Mouse (Mus musculus) gastrocnemius, postnatal 36 days (tissue): ENCODE results near the gene Dgat2. TPM values are rescaled to one million over a fixed set of nuclear protein-coding genes. Genes with fewer than 3 reads are reported as not detected.

ENCODE experiments used
- DNase-seq, 2 experiments: peaks; one replicate each; pipeline ENCODE4 v3.0.0; 2022
- intact Hi-C: fragments of 180-260 bp; cut with DNase I; formaldehyde crosslinking; loops from one replicate; pipeline ENCODE4 v1.15.1; 2025
- total RNA-seq, 2 experiments: library from RNA; stranded (reverse); gene quantifications; 2 replicates each; pipeline ENCODE4 v1.2.3; 2021

Dgat2 gene
- total RNA-seq, 2 experiments from 2014 or later: 44.6 to 70.1 TPM

DNA sequence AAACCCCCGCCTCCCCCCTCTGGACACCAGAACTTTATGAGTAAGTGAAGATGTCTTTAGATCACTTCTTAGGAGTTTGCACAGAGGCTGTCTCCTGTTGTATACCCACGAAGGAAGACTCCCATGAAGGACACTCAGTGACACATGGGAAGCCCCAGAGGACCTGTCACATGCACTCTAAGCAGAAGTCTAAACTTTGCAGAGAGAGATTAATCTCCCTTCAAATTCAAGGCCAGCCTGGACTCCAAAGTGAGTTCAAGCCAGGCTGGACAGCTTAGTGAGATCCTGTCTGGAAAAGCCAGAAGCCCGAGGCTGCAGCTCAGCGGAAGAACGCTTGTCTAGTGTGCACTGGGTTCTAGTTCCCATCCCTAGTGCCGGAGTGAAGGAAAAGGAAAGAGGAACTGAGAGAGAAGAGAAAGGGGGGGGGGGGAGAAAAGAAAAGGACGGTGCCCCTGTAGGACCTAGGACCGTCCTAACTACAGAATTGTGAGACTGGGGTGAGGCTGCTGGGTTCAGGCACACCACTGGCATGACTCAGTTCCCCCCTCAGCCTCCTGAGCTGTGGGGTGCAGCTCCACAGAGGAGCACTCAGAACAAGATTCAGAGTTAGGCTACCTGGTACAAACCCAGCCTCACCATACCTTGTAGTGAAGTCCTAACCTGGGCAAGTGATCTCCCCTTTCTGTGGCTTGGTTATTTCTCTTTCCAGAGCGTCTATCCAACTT is 17.1 kb upstream of the Dgat2 start:
- no peak for DNase-seq

DNA sequence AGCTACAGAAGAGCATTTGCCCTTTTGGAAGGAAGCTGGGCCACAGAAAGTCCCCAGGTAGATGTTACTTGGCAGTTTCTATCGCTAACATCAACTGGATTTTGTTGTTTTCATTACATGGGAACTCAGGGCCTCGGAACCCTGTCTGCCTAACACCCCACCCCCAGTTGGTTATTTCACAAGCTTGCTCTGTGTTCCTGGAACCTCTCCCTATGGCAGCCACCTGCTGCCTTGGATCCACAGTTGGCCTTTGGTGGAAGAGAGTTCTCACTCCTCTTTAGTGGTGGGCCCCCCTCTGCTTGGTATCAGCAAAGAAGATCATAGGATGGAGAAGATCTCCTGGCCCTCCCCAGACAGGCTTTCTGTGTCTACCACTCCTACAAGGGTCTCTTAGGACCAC is 16.3 kb upstream of the Dgat2 start:
- no peak for DNase-seq
- intact Hi-C loops: no loop called here

More for the DNA sequence above, 17.1 kb upstream of the Dgat2 start:
- intact Hi-C loops: no loop called here

DNA sequence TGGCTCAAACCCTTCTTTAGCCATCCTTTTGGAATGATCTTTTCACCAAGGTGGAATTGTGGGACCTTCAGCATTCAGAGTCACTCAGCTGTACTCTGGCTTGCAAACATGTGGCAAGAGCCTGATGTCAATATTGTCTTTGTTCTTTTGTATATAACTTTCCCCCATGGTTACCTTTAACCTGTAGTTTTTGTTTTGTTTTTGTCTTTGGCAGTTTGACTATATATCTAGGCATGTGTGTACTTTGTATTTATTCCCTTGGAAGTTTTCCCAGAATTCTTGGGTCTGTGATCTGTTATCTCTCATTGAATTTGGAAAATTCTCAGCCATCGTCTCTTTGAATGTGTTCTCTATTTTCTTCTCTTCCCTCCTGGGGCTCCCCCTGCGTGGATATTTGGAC is 12.0 kb upstream of the Dgat2 start:
- DNase-seq: no peak
- intact Hi-C loops: no loop called here

DNA sequence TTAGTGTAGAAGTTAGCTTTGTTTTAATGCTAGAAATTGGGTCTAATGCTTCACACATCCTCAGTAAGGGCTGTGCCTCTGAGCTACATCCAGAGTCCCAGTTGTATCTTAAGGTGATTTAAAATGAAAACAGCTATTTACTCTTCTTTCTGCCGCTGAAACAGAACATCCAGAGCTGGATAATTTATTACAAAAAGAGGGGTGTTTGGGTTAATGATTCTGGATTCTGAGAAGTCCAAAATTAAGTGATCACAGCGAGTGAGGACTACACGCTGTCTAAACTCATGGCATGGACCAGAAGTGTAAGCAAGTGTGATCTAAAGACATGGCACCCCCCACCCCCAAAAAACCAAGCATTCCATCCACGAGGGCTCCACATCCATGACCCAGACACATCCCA is 11.4 kb upstream of the Dgat2 start:
- intact Hi-C loops: no loop called here
- no peak for DNase-seq

DNA sequence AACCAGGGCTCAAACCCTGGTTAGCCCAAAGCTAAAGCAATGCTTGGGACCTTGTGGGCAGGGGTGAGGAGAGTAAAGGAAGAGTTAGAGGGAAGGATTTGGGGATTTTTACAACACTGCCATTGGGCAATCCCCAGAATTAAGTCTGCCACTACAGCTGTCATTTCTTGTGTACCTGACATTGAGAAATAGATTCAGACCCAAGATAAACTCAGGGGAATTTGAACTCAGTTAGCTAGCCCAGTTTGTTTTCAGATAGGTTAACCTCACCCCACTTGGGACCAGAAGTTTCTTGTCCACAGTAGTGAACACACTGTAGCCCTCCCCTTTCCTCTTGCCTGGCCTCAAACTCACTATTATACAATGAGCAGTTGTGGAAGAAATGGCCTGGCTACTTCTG is 8.9 kb upstream of the Dgat2 start:
- intact Hi-C loops: no loop called here
- DNase-seq: no peak

DNA sequence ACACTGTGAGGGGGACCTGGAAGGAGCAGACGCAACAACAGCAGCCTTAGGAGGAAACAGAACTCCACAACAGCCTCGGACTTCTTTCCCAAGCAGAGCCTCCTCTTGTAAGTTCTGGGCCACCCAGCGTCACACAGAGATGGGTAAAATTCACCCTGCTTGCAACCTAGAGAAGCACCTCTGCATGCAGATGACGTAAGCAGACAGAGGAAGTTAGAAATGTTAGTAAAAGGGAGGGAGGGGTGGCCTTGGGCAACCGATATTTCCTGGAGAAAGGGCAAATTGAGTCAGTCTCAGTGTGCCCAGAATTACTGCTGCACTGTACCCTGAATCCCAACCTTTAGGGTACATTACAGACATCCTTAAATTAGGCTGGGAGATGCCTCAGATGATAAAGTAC is 7.4 kb upstream of the Dgat2 start:
- intact Hi-C loops: no loop called here
- DNase-seq: no peak

DNA sequence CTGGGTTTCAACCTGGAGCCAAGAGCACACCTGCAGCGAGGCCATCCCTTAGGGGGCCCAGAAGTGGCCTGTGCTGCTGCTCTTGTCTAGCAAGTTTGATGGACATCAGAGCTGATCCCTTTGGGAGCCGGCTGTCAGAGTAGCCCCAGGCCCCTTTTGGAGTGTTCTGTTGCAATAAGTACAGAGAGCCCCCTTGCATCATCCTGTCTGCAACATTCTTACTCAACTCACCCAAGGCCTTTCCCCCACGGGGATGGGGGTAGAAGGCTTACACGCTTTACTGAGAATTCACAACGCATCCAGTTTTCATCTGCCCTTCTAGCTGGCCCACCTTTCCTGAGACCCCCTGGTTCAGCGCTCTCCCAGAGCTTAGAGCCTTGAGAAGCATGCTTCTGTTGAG is 6.1 kb upstream of the Dgat2 start:
- intact Hi-C loops: no loop called here
- no peak for DNase-seq

DNA sequence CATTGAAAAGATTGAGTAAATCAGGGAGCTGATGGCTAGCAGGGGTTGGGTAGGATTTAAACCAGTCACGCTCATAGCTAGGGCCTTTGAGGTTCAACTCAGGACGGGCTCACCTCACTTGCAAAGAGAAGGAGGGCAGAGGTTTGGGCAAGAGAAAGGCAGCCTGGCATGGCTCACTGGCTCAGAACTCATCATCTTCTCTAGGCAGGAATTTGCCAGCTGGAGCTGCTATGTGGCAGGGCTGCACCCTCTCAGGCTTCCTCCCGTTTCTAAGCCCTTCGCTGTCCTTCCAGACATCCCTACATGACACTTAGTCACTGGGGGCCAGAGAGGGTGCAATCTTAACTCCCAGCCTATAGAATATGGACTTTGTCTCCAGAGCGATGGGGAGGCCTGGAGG is 4.9 kb upstream of the Dgat2 start:
- DNase-seq: no peak
- intact Hi-C loops: no loop called here

DNA sequence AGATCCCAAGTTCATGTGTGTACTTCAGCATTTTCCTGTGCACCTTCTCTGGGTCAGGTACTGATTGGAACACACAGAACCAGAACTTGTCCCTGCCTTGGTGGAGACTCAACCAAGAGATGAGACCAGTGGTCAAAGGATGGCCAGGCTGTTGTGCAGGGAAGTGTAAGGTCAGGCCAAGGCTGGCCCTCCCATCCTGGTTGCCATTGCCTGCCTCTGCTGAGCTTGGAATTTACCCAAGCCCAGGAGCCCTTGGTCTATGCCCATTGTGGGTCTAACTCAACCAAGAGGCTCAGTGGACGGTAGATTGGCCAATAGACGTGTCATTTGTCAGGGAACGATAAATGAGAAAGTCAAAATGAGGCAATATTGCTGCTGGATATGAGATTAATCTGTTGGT is 2.9 kb upstream of the Dgat2 start:
- DNase-seq: no peak
- intact Hi-C loops: no loop called here

DNA sequence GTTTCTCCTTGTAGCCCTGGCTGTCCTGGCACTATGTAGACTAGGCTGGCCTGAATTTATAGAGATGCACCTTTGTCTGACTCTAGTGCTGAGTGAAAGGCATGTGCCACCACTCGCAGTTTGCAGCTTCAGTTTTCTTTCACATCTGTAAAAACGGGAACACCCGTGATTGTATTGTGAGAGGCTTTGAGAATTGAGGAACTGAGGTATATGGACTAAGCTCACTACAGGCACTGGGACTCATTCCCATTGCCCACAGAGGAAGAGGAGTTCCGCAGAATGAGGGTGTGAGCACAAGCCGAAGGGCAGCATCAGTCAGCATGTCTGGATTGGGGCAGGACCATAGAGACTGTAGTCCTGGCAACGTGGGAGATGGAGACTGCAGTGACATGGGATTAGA is 1.2 kb upstream of the Dgat2 start:
- DNase-seq: no peak
- intact Hi-C loops: loop anchor here (5.0 kb wide), 1 partner anchor 44 kb away; no protein-coding TSS in a partner anchor

DNA sequence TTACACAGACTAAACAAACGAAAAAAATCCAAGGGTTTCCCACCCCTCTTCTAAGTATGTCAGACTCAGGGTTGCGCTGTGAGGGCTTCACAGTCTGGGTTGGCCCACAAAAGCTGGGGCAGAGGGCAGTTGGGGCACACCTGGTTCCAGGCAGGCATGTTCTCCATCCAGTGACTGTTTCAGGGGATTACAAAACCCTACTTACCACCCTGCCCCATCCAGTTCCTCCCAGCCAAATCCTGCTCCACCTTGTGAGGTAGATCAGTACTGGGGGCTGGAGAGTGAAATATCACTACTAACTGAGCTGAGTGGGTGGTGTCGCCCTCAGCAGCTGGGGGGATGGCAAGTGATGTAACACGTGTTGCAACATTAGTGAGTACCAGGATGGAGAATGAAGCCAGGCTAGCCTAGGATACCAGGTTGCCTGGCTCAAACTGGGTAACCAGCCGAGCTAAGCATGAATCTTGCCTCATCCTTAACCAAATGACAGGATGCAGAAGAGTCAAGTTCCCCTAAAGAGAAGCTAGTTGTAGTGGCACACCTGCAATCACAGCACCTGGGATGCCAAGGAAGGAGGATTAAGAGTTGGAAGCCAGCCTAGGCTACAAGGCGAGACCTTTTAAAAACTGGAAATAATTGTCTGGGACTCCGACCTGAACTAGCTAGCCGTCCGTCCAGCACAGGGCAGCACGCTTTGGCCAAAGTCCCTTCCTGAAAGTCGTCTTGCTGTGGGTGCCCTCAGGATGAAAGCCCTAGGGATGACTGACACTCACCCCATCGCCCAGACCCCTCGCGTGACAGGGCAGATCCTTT is 694 bp downstream of the Dgat2 start:
- intact Hi-C loops: loop anchor here (5.0 kb wide), 1 partner anchor 45 kb away; no protein-coding TSS in a partner anchor
- DNase-seq: no peak

DNA sequence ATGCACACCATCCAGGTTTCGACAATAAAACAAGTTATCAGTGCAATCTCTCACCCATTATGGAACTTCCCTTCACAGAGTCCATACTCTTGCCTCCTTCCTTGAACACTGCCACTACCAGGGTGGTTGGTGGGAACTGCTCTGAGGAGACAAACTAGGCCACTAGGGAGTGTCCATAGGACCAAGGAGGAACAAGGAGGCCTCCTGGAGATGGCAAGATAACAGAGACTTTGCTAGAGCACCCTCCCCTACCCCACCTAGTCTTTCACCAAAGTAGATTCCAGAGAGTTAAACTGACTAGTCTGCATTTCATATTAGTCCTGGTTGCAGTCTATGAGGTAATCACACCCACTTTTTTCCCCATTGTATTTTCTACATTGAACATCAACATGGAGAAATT is 2.4 kb downstream of the Dgat2 start:
- intact Hi-C loops: loop anchor here (5.0 kb wide), 1 partner anchor 47 kb away; no protein-coding TSS in a partner anchor
- no peak for DNase-seq

DNA sequence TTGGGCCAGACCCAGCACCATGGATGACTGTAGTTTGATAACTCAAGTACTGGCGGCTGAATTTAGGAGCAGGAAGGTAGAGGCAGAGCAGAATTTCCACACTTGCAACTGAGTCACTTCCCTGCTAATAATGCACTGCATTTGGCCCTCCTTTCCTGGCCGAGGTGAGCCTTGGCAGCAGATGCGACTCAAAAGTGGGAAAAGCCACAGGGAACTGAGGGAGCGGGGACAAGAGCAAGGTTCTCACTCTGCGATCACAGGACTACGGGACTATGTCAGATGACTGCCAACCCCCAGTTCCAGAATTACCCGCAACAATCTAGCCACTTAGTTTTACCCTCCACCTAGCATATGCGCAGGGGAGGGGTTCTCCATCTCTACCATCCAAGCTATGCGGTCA is 3.2 kb downstream of the Dgat2 start:
- intact Hi-C loops: no loop called here
- no peak for DNase-seq

DNA sequence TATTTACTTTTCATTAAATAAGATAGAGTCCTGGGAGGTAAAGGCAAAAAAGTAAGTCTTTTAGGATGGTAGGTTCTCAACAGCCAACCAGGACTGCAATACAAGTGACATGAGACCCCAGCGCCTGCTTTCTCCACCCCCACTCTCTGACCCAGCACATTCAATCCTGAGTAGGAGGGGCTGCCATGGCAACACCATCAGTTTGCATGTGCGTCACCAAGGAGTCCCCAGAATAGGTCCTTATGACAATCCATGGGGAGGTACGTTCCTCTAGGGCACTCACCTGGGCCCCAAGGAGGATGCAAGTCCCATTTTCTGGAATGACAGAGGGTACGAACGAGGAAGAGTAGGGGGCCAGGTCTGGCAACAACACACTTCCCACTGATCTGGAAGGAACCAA is 5.1 kb downstream of the Dgat2 start:
- intact Hi-C loops: no loop called here
- no peak for DNase-seq

DNA sequence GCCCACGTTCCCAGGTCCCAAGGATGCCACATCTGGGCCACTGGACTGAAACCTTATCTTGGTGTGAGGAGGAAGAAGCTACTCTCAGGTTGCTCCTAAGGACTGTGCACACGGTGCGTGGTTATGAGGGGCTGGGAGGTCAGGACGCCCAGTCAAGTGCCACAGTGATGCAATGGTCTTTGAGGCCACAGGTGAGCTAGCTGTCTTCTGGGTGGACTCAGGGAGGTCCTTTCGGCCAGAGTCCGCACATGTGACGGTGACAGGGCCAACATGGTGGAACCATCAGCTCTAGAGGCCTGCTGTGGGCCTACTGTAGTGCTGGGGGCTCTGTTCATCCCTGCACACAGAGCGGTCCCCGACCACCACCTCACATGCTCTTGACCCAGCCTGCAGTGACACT is 6.9 kb downstream of the Dgat2 start:
- DNase-seq: no peak
- intact Hi-C loops: no loop called here

DNA sequence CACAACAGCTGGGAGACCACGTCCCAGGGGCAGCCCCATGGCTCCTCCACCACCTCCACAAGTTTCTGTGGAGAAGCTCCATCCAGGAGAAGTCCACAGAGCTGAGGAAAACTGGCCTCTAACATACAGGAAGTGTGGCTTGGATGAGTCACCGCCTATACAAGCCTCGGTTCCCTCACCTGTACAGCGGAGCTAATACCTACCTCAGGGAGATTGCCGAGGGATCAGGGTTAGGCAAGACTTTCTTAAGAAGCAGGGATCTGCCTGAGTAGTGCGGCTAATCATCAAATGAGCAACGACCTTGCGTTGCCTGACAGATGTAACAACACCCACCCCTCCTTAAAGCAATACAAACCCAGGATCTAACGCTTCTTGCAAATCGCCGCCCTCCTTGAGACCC is 7.4 kb downstream of the Dgat2 start:
- DNase-seq: no peak
- intact Hi-C loops: no loop called here

DNA sequence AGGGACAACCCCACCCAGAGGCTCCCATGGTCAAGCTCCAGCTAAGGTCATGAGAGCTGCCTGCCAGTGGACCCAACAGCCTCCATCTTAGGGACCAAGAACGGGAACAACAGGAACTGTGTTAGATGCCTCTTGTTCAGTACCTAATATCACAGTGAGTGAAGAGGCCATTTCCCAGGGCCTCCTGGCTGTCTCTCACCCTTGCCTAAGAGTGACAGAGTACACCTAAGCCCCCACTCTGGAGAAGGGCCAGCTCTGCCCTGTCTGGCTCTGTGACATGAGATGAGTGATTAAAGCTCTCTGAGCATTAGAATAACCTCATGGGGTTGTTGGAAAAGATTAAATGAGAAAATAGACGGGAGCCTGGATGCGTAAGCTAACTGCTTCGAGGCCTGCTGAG is 8.5 kb downstream of the Dgat2 start:
- intact Hi-C loops: no loop called here
- no peak for DNase-seq

DNA sequence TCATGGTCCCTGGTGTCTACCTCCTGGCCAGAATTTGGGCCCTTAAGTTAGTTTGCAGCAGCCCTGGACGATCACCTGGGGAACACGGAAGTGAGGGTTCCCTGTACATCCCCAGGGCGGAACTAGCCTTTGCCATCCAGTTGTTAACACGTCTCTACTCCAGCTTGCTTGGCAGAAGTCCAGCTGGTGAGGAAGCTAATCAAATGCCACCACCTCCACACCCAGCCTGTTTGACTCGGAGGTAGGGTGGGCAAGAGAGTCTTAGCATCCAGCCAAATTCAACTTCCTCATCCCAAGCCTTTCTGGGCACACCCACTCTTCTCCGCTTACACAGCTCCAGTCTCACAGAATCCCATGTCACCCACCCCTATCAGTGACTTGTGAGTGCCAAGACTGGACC is 9.6 kb downstream of the Dgat2 start:
- intact Hi-C loops: no loop called here
- no peak for DNase-seq

DNA sequence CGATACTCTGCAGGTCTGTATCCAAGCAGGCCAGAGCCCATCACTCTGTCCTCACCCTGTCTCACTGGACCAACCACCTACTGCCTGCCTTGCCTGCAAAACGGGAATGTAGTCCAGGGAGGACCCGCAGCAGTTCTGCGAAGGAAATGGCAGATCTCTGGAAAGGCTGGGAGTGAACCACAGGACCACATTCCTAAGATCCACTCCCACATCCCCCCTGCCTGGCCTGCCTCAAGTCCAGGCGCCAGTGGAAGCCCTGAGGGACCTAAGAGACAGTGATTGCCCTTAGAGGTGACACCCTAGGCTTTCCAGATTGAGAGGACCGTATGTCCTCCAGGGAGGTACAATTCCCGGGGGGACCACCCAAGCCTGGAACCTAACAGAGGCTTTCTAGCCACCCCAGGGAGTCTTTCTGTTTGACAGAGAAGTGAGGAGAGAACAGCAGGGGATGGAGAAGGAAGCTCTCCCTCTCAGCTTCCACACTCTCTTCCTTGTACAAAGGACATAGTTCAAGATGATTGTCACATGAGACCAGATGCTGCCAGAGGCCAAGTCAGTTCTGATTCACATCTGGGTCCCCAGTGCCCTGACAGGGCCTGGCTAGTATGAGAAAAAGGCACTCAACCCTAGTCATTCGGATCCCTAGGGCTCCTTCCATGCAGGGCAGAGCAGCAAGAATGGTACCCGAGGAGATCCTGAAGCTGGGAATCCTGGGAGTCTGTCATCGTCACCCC is 10.6 kb downstream of the Dgat2 start:
- DNase-seq: no peak
- intact Hi-C loops: no loop called here

DNA sequence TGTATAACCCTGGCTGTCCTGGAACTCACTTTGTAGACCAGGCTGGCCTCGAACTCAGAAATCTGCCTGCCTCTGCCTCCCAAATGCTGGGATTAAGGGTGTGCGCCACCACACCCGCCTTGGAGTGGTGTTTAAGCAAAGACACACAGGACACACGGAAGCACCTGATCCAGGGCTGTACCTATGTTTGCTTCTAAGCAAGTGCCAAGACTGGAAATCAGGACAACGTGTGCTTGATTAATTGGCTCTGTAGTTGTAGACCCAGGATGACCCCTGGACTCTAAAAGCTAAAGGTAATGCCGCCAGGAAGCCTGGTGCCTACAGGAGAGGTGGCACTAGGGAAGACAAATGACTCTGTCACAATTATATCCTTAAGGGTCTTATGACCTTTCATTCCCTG is 12.0 kb downstream of the Dgat2 start:
- intact Hi-C loops: no loop called here
- DNase-seq: no peak

DNA sequence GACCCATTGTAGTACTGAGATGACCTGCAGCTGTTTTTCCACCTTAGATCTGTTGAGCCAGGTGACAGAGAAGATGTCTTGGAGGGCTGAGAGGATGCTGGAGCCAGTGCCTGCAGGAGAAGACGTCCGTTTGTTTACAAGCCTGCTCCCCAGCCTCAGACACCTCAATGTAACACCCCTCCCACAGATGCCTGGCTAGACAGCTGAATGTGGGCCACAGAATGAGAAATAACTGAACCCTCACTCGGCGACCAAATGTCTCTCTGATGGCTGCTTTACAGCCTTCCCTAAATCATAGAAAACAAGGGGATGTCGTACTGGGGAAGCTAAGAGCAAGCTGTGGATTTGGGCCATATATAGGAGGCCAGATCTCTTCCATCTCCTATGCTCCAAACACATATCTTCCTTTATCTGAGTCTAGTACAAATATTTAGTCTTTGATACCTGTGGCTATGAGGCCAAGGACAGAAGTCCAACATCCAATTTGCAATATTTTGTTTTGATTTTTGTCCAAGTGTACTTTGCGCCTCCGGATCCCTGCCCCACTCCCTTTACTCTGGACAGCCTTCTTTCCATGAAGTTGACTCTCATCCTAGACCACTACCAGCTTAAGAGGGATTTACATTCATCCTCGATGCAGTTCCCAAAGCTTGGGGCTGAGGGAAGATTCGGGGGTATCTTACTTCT is 12.7 kb downstream of the Dgat2 start:
- intact Hi-C loops: no loop called here
- no peak for DNase-seq
